Mouse (Mus musculus) forebrain, postnatal 0 days (tissue): ENCODE measurements around the gene Itpr1. TPM values are rescaled to one million over a fixed set of nuclear protein-coding genes. Genes with fewer than 3 reads are reported as not detected.

Experiments used
- ATAC-seq: fragments of 200-750 bp; cut with Nextera tagmentation; 2 replicates; pipeline ENCODE4 v1.8.0; 2017; ENCODE audit warnings: mild to moderate bottlenecking, moderate library complexity
- DNase-seq: peaks from one replicate; pipeline ENCODE4 v3.0.0-alpha.2; 2015
- H3K27ac ChIP-seq: fragments of 300-500 bp; sonication (generic); 2 replicates; pipeline ENCODE4 v1.5.1; 2014; ENCODE audit warnings: low read depth, mild to moderate bottlenecking, antibody characterized with exemption, low read length, moderate library complexity, mixed read lengths
- H3K27me3 ChIP-seq: fragments of 300-500 bp; sonication (generic); 2 replicates; pipeline ENCODE4 v1.6.1; 2014; ENCODE audit warnings: mild to moderate bottlenecking, low read length, mixed read lengths; ENCODE audit not compliant: insufficient read depth
- H3K36me3 ChIP-seq: fragments of 300-500 bp; sonication (generic); 2 replicates; pipeline ENCODE4 v1.6.1; 2014; ENCODE audit warnings: mild to moderate bottlenecking, moderate library complexity; ENCODE audit not compliant: insufficient read depth
- H3K4me1 ChIP-seq: fragments of 300-500 bp; sonication (generic); 2 replicates; pipeline ENCODE4 v1.6.1; 2014; ENCODE audit warnings: antibody characterized with exemption; ENCODE audit not compliant: insufficient read depth
- H3K4me2 ChIP-seq: fragments of 300-500 bp; sonication (generic); 2 replicates; pipeline ENCODE4 v1.6.1; 2014; ENCODE audit warnings: low read depth, mild to moderate bottlenecking, moderate library complexity
- H3K4me3 ChIP-seq: fragments of 300-500 bp; sonication (generic); 2 replicates; pipeline ENCODE4 v1.5.1; 2014; ENCODE audit warnings: low read depth, low read length, mixed read lengths
- H3K9ac ChIP-seq: fragments of 300-500 bp; sonication (generic); 2 replicates; pipeline ENCODE4 v1.6.1; 2014; ENCODE audit warnings: mild to moderate bottlenecking
- H3K9me3 ChIP-seq: fragments of 300-500 bp; sonication (generic); 2 replicates; pipeline ENCODE4 v1.6.1; 2016; ENCODE audit warnings: low read length
- CTCF ChIP-seq: sonication (generic); IDR thresholded peaks from 2 replicates; pipeline ENCODE4 v1.5.1; 2016; ENCODE audit warnings: antibody characterized with exemption, control low read depth, low read depth
- WGBS: fragments of 180-500 bp; shearing (Covaris S2); extraction: QIAGEN DNeasy Blood & Tissue Kit; methylation state at CpG from one replicate; pipeline ENCODE4 v1.1.7; 2014; 5-methylcytosine and 5-hydroxymethylcytosine counted together
- polyA plus RNA-seq: library from polyadenylated mRNA; unstranded; fragments of >200 nt; fragmentation: Nextera tagmentation; extraction: Ambion mirVana; gene quantifications from 2 replicates; pipeline ENCODE4 v1.2.1, GENCODE M21; 2015
- total RNA-seq: library from RNA; depleted of rRNA; stranded (reverse); fragments of >200 nt; gene quantifications from 2 replicates; pipeline ENCODE4 v1.2.3, GENCODE M21; 2014

The Itpr1 gene
- total and polyA plus RNA-seq, 2 experiments from 2014 or later = 5.5 to 39.6 TPM

DNA sequence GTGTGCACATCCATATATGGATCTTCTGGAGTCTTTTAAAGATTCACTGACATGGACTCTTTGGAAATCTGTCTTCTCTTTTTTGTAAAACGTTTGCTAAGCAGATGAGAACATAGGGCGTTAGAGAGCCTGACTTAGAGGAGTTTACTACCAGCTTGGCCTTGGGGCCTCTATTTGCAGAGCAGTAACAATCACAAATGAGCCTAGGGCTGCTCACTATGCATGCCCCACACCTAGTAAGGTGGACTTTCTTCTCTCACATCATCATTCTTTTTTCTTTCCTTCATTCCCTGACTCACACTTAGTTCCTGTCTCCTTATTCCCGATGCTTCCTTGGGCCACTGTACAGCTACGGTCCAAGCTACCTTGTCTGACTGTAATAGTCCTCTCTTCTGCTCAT lies 325.5 kb downstream of the Itpr1 start:
- Histone ChIP-seq H3K9ac (no peak overlapping the region), H3K27me3 (no peaks in the 10 kb centered on the region), H3K27ac (no peak overlapping the region), H3K4me2 (no peak overlapping the region), H3K36me3 (no peaks in the 10 kb centered on the region), H3K4me3 (no peak overlapping the region), H3K9me3 (no peaks in the 10 kb centered on the region), H3K4me1 (no peaks in the 10 kb centered on the region)
- TF ChIP-seq CTCF = no peak
- WGBS = 89% methylated on average over 4 of the region's 4 CpGs
- DNase-seq (no peak), ATAC-seq (no peak)

DNA sequence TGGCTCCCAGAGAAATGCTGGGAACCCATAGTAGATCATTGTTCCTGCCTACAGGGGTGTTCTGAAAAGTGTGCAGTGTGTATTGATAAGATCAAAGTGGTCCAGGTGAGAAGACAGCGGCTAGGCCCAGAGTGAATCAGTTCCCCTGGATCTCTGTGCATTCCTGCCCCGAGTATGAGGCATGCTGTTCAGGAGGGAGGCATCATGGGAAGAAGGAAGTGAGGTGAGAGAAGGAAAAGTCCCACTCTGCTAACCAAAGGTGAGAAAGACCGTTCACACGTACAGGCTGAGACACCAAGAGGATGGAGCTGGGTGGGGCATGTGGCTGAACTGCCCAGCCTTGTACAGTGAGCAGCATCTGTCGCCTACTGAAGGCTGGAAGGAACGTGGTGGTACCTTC lies 327.5 kb downstream of the Itpr1 start:
- H3K4me3 ChIP-seq = no peak overlapping the region
- TF ChIP-seq CTCF = no peak
- WGBS = 94% methylated on average over 6 of the region's 6 CpGs
- DNase-seq (no peak), ATAC-seq (no peak)
- no peak overlapping the region for H3K9ac ChIP-seq
- no peak overlapping the region for H3K27ac ChIP-seq
- H3K4me1 ChIP-seq = no peaks in the 10 kb centered on the region
- H3K9me3 ChIP-seq = no peaks in the 10 kb centered on the region
- no peaks in the 10 kb centered on the region; the same call in 1 of the 2 replicates for H3K36me3 ChIP-seq
- H3K4me2 ChIP-seq = no peak overlapping the region
- no peaks in the 10 kb centered on the region for H3K27me3 ChIP-seq

DNA sequence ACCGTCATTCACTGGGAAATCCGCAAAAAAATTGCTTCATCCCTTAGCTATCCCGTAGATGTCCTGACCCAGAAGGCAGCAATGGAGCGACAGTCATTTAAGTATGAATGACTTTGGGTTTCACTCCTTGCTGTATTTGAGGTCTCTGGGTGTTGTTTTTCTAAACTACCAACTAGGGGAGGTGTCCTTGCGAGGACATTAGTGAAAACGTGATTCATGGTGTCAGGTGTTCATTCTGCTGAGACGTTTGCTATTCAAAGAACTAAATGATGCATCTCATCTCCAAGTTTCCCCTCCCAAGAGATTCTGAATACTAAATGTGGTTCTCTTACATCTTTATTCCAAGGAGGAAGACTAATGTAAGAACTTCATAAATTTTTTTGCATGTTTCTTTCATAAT lies 332.0 kb downstream of the Itpr1 start:
- H3K27me3 ChIP-seq = no peaks in the 10 kb centered on the region
- no peak overlapping the region for H3K9ac ChIP-seq
- ATAC-seq (no peak), DNase-seq (no peak)
- no peak overlapping the region for H3K4me3 ChIP-seq
- no peak overlapping the region for H3K27ac ChIP-seq
- H3K4me2 ChIP-seq = no peak overlapping the region
- H3K4me1 ChIP-seq = no peaks in the 10 kb centered on the region
- WGBS = 74% methylated on average over 7 of the region's 7 CpGs
- no peaks in the 10 kb centered on the region; the same call in 1 of the 2 replicates for H3K36me3 ChIP-seq
- no peaks in the 10 kb centered on the region for H3K9me3 ChIP-seq
- TF ChIP-seq CTCF = no peak

DNA sequence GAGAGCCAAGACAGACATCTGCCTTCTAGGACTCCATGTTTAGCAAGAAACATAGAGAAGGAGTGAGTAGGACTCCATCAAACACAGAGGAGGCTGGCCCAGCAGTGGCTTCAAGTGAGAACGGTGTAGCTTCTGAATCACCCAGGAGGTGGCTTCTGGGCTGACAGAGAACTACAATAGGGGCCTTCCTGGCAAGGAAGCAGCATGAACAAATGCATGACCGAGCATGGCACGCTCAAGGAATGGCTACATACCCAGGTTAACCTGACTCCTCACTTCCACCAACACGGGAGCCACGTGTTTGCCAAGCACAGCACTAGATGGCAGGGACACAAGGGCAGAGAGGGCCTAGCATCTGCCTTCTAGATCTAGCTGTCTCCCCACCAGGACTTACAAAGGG lies 332.6 kb downstream of the Itpr1 start:
- ATAC-seq = no peak

DNA sequence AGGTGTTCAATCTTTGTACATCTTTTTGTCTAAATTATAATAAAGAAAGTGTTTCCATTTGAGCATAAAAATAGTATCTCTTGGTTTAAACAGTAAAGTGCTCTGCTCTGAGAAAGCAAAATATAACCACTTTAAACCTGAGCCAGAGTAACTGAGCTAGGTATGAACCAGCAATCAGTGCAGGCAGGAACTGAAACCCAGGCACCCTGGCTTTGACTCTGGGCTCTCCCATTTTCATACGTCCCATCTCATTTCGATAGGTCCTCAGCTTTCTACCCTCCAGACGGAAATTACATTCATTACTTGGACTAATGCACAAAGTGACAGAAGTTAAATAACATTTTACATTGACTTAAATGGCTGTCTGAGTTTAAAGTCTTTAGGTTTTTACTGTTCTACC lies 335.5 kb downstream of the Itpr1 start:
- Histone ChIP-seq H3K27me3 (no peaks in the 10 kb centered on the region), H3K36me3 (no peaks in the 10 kb centered on the region; the same call in 1 of the 2 replicates), H3K4me1 (no peaks in the 10 kb centered on the region), H3K27ac (no peak overlapping the region), H3K9me3 (no peaks in the 10 kb centered on the region), H3K4me3 (no peak overlapping the region), H3K4me2 (no peak overlapping the region), H3K9ac (no peak overlapping the region)
- ATAC-seq (no peak), DNase-seq (no peak)
- no peak for TF ChIP-seq CTCF
- WGBS = 93% methylated on average over 3 of the region's 3 CpGs

More for the DNA sequence above, 332.6 kb downstream of the Itpr1 start:
- DNase-seq = no peak
- Histone ChIP-seq H3K9ac (no peak overlapping the region), H3K36me3 (no peaks in the 10 kb centered on the region; the same call in 1 of the 2 replicates), H3K27me3 (no peaks in the 10 kb centered on the region), H3K4me3 (no peak overlapping the region), H3K9me3 (no peaks in the 10 kb centered on the region), H3K4me1 (no peaks in the 10 kb centered on the region), H3K27ac (no peak overlapping the region), H3K4me2 (no peak overlapping the region)
- WGBS = 76% methylated on average over 5 of the region's 5 CpGs
- TF ChIP-seq CTCF = no peak

DNA sequence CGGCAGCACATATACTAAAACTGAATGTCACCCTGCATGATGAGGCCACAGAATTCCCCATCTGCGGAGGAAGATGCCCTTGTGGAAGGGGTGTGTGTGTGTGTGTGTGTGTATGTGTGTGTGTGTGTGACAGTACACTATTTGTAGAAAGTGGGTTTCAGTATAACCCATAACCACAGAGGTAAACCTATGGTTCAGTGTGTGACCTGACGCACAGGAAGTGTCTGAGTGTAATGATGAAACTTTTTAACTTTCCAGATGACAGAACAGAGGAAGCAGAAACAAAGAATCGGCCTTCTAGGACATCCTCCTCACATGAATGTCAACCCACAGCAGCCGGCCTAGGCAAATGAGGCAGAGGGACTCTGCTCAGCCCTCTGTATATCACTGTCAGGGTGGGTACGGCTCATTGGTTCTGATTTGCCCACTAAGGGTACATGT lies 336.6 kb downstream of the Itpr1 start:
- TF ChIP-seq CTCF = no peak
- no peak overlapping the region for H3K27ac ChIP-seq
- no peaks in the 10 kb centered on the region for H3K4me1 ChIP-seq
- DNase-seq (no peak), ATAC-seq (no peak)
- no peaks in the 10 kb centered on the region for H3K9me3 ChIP-seq
- H3K4me2 ChIP-seq = no peak overlapping the region
- no peak overlapping the region for H3K4me3 ChIP-seq
- WGBS = 74% methylated on average over 6 of the region's 6 CpGs
- H3K9ac ChIP-seq = no peak overlapping the region
- H3K36me3 ChIP-seq = no peaks in the 10 kb centered on the region; the same call in 1 of the 2 replicates
- no peaks in the 10 kb centered on the region for H3K27me3 ChIP-seq

DNA sequence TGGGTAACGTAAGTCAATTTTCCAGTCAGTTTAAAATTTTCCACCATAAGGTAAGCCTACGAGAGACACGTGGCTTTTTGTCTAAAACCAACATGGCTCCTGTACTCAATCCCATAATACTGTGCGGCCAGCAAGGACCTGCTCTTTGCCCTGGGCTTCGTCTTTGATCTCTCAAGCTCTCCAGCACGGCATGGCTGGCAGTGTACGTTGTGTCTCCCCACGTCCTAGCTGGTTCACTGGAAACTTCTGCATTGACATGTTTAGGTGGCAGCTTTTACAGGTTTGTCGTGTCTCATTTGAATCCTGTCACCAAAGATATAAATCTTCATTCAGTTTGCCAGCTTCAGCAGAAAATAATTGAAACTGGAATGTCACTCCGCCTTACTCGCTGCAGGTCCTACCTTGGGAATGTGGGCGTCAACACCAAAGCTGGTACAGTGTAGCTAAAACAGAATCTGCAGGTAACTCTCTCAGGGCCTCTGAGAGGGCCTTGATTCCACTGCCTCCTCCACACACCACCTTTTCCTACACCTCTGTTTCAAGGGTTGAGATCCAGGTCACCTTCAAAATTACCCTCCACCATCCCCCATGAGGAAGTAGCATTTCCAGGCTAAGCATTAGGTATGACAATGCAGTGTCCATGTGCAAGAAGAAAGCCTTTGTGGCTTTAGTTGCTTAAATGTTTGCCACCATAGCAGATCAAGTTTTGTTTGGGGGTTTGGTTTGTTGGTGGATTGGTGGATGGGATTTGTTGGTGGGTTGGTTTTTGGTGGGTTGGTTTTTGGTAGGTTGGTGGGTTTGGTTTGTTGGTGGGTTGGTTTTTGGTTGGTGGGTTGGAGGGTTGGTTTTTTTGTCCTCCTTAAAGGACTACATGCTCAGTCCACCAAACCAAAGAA lies 339.1 kb downstream of the Itpr1 start:
- no peak for ATAC-seq
- H3K9me3 ChIP-seq = no peaks in the 10 kb centered on the region
- no peaks in the 10 kb centered on the region for H3K36me3 ChIP-seq
- no peak overlapping the region for H3K9ac ChIP-seq
- no peak overlapping the region for H3K27ac ChIP-seq
- H3K27me3 ChIP-seq = no peaks in the 10 kb centered on the region
- no peak for TF ChIP-seq CTCF
- 93% methylated on average over 12 of the region's 12 CpGs for WGBS
- H3K4me1 ChIP-seq = no peaks in the 10 kb centered on the region
- H3K4me2 ChIP-seq = no peak overlapping the region
- no peak overlapping the region for H3K4me3 ChIP-seq
- DNase-seq = no peak
